Mouse (Mus musculus) left cerebral cortex, postnatal 14 days (tissue): ENCODE data around the gene Ces1g. TPM values are rescaled to one million over a fixed set of nuclear protein-coding genes. Genes with fewer than 3 reads are reported as not detected.

ENCODE experiments used
- total RNA-seq, 2 experiments: library from RNA; stranded (reverse); gene quantifications; 2 replicates each; pipeline ENCODE4 v1.2.3; 2021

Ces1g gene
- total RNA-seq, 2 experiments from 2014 or later: not detected

Other genes with a start within 250 kb of the Ces1g start
- not detected for gene Ces1c, start 206.0 kb downstream of the Ces1g start, total RNA-seq
- not detected for gene Ces1d, start 139.5 kb downstream of the Ces1g start, total RNA-seq
- not detected for gene Ces1e, start 107.7 kb downstream of the Ces1g start, total RNA-seq
- not detected for gene Ces1f, start 57.6 kb downstream of the Ces1g start, total RNA-seq
- gene Ces1h, start 42.4 kb upstream of the Ces1g start, total RNA-seq: not detected
- gene Ces5a, start 198.5 kb upstream of the Ces1g start, total RNA-seq: 1 to 10 TPM; 1.9 to 2.5 TPM